ENCODE assay signal across 28 mouse cellular contexts in the genomic region with DNA sequence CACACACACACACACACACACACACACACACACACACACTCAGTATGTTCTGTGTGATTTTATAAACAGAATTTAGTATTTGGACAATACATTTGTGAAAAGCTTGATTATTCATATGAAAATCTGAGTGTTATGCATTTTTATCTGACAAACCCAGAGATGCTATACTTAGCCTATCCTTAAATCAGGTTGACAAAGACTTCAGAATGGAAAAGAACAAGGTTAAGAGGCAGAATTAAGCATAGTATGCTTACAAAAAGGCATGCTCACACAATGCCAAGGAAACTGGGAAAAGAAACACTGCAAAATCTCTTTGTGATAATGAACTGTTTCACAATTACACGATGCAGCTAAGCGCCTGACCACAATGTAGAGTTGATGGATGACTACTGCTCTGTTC.
"Had no signal": no experiment of that assay in that cellular context is flagged by ENCODE, and none has a peak within 500 bp of the region (broad histone marks: within the 10 kb centered on the region; RNA-seq: fewer than 3 reads in every experiment).

No protein-coding gene starts in this region.

- H3K27me3 ChIP-seq: embryonic facial prominence, embryonic 12.5 days; embryonic facial prominence, embryonic 13.5 days; embryonic facial prominence, embryonic 15.5 days; forebrain, embryonic 12.5 days; forebrain, embryonic 13.5 days; forebrain, embryonic 15.5 days had no signal

- H3K9ac ChIP-seq: embryonic facial prominence, embryonic 12.5 days; embryonic facial prominence, embryonic 13.5 days; embryonic facial prominence, embryonic 15.5 days; forebrain, embryonic 12.5 days; forebrain, embryonic 13.5 days; forebrain, embryonic 15.5 days had no signal

- H3K9me3 ChIP-seq: embryonic facial prominence, embryonic 10.5 days; embryonic facial prominence, embryonic 12.5 days; embryonic facial prominence, embryonic 13.5 days; embryonic facial prominence, embryonic 15.5 days; forebrain, embryonic 12.5 days; forebrain, embryonic 13.5 days; forebrain, embryonic 15.5 days; heart, embryonic 10.5 days had no signal

- DNase-seq: cerebellum, adult 2 months; cerebellum, adult 8-10 months; cerebellum, adult 9-10 months; cerebellum, adult 9-11 months; cerebellum, postnatal 10 days; cerebellum, postnatal 14 days; cerebellum, postnatal 25 days; cerebellum, postnatal 36 days; embryo, embryonic 11 days; gastrocnemius, adult 2 months; gastrocnemius, postnatal 10 days; gastrocnemius, postnatal 14 days; gastrocnemius, postnatal 25 days; gastrocnemius, postnatal 36 days; heart, adult 11 months; heart, adult 18-20 months; heart, adult 2 months had no signal

- H3K4me2 ChIP-seq: embryonic facial prominence, embryonic 12.5 days; embryonic facial prominence, embryonic 13.5 days; embryonic facial prominence, embryonic 15.5 days; forebrain, embryonic 12.5 days; forebrain, embryonic 13.5 days; forebrain, embryonic 15.5 days had no signal

- ATAC-seq: forebrain, embryonic 13.5 days; forebrain, embryonic 14.5 days; forebrain, embryonic 15.5 days; forebrain, embryonic 16.5 days had no signal

- H3K27ac ChIP-seq: embryonic facial prominence, embryonic 10.5 days; embryonic facial prominence, embryonic 12.5 days; embryonic facial prominence, embryonic 13.5 days; embryonic facial prominence, embryonic 15.5 days; forebrain, embryonic 12.5 days; forebrain, embryonic 13.5 days; forebrain, embryonic 15.5 days; gastrocnemius, adult 2 months; heart, adult 2 months; heart, embryonic 10.5 days had no signal

- H3K4me3 ChIP-seq: embryonic facial prominence, embryonic 10.5 days; embryonic facial prominence, embryonic 12.5 days; embryonic facial prominence, embryonic 13.5 days; embryonic facial prominence, embryonic 15.5 days; erythroblast, embryonic 14.5 days; forebrain, embryonic 12.5 days; forebrain, embryonic 13.5 days; forebrain, embryonic 15.5 days; gastrocnemius, adult 2 months; heart, adult 2 months; heart, embryonic 10.5 days had no signal

- H3K4me1 ChIP-seq: embryonic facial prominence, embryonic 10.5 days; embryonic facial prominence, embryonic 12.5 days; embryonic facial prominence, embryonic 13.5 days; embryonic facial prominence, embryonic 15.5 days; forebrain, embryonic 12.5 days; forebrain, embryonic 13.5 days; forebrain, embryonic 15.5 days; heart, embryonic 10.5 days had no signal

- H3K36me3 ChIP-seq: embryonic facial prominence, embryonic 10.5 days; embryonic facial prominence, embryonic 12.5 days; embryonic facial prominence, embryonic 13.5 days; embryonic facial prominence, embryonic 15.5 days; forebrain, embryonic 12.5 days; forebrain, embryonic 15.5 days; heart, embryonic 10.5 days had no signal
